Mouse (Mus musculus): ENCODE measurements at regions not wholly inside any gene's neighbourhood (a gene's known extent, or its start where the extent isn't known, plus 50 kb on each side); places are given as distances from the start of the nearest gene placed in this dataset.

DNA sequence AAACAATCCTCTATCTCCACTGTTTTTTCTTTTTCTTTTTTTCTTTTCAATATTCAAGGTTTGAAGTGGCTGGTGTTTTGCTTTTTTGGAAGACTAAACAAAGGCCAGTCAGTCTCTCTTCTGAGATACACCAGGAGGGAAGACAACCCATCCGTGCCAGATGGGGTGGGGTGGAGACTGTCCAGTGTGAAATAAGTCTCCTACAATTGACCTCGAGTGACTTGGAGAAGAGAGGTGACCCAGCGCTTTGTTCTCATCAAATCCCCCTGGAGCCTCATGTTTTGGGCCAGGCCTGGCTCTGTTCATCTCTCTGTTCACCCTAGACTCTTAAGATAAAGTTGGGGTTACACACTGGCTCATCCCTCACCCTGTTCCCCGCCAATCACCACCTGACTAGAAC, 169.2 kb upstream of the Tbca start:
- DNase-seq (ENCODE audit: low spot score in 2 of 2), result no peak

GRCm38 (mm10) chr13:94630055-94630454, 158.7 kb upstream of the Tbca start:
- DNase-seq (ENCODE audit: low spot score in 2 of 2), result no peak

DNA sequence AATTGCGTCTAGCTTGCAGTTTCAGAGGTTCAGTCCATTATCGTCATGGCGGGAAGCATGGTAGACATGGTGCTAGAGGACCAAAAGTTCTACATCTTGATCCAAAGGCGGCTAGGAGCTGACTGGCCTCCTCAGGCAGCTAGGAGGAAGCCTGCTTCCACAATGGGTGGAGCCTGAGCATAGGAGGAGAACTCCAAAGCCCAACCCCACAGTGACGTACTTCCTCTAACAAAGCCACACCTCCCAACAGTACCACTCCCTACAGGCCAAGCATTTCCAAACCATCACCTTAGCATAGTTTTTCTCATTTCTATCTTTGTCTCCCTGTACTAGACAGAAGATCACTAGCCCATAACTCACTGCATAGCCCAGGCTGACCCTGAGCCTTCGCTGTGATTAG, 158.0 kb upstream of the Tbca start:
- DNase-seq (ENCODE audit: low spot score in 2 of 2), result no peak

DNA sequence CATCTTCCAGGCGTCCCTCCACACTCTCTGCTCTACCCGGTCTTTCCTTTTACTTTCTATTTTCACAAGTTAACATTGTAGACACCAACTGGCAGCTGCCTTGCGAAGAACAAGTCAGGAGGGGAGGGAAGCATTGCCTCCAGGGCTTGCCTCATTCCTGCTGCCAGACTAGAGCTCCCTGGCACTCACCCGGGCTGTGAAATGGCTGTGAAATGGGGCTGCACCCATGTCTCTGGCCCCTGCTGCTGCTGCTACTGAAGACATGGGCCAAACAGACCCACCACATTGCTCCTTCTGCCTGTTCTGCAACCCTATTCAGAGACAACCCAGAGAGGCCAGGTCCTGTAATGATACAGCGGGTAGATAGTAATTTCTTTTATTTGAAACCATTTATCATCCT, 156.0 kb upstream of the Tbca start:
- no peak for DNase-seq (ENCODE audit: low spot score in 2 of 2)

DNA sequence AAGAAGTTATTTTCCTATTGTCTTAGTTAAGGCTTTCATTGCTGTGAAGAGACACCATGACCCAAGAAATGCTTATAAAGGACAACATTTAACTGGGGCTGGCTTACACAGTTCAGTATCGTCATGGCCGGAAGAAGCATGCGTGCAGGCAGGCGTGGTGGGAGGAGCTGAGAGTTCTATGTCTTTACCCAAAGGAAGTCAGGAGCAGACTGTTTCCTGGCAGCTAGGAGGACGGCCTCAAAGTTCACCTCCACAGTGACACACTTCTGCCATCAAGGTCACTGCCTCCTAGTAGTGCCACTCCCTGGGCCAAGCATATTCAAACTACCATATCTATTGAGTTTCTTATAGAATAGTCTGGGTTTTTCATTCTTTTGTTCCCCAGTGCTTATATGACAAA, 148.4 kb upstream of the Tbca start:
- DNase-seq (ENCODE audit: low spot score in 2 of 2), result no peak

GRCm38 (mm10) chr13:94645241-94646206, 143.2 kb upstream of the Tbca start:
- DNase-seq (ENCODE audit: low spot score in 2 of 2), result peak in 1 of 2 experiments; percentile 20

- no peak for DNase-seq (ENCODE audit: low spot score in 2 of 2)
Measured at GRCm38 (mm10) chr13:94646326-94646725, 142.4 kb upstream of the Tbca start.

DNA sequence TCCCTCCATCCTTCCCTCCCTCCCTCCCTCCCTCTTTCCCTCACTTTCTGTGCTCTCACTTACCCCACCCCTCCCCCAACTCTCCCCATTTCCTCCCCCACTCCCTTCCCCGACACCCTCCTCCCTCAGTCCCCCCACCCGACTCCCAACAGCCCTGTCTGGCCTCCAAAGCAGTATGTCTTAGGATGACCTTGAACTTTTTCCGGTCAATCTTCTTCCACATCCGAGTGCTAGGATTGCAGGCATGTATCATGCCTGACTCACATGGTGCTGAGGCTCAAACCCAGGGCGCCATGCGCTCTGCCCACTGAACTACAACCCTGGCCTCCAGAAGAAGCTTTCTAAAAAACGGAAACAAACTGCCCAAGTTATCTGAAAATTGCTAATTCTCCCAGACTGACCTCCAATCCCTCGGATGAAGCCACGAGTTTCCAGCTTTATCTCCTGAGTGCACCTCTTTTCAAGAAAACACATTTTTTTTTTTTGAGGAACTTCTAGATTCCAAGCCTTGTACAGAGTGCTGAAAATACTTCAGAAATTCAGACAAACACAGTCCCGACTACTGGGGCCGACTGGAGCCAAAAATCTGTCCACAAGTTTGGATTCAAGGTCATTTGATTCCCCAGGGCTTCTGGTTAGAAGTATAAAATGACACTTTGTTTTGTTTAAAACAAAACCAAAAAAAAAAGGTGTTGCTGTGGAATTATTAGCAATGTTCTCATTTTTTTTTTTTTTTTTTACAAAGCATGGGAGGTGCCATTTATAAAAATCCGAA, 141.7 kb upstream of the Tbca start:
- no peak for DNase-seq (ENCODE audit: low spot score in 2 of 2)

- DNase-seq (ENCODE audit: low spot score in 2 of 2), result no peak
Measured at GRCm38 (mm10) chr13:94647566-94647965, 141.1 kb upstream of the Tbca start.

GRCm38 (mm10) chr13:94650951-94651350, 137.8 kb upstream of the Tbca start:
- DNase-seq (ENCODE audit: low spot score in 2 of 2), result no peak

DNA sequence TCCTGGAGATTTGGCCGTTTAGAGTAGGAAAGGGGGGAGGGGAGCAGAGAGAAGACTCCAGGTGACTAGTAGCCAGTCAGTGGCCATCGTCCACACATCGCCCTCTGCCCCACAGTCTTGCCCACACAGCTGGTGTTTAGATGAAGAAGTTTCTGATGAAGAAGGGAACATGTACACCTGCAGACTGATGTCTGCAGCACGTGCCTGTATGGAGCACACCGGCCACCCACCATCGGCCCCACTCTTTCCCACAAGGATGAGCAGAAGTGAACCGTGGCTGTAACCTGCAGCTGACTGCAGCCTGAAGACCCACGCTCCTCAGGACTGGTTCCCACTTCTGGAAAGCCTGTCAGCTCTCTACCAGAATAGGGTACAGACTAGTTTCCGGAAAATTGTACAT, 121.1 kb upstream of the Tbca start:
- no peak for DNase-seq (ENCODE audit: low spot score in 2 of 2)

DNA sequence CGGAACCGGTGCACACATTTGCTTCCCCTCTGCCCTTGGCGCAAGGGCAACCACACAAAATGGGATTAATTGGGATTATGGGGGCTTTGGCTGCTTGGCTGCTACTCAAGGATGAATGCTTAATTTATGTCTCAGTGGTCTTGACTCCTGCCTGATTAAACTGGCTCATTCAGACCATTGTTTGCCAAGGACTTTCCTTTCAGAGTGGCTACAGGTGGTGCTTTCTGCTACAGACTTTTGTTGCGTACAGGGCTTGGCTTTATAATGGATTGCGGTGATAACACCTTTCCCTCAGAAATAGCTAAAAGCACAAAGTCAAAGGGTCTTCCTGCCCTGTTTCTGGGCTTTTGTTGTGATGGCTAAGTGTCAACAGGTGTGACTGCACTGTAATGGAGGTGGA, 120.4 kb upstream of the Tbca start:
- DNase-seq (ENCODE audit: low spot score in 2 of 2), result no peak

GRCm38 (mm10) chr13:94669106-94669683, 119.5 kb upstream of the Tbca start:
- no peak for DNase-seq (ENCODE audit: low spot score in 2 of 2)

- DNase-seq (ENCODE audit: low spot score in 2 of 2), result no peak
Measured at GRCm38 (mm10) chr13:94670266-94670665, 118.4 kb upstream of the Tbca start.

DNA sequence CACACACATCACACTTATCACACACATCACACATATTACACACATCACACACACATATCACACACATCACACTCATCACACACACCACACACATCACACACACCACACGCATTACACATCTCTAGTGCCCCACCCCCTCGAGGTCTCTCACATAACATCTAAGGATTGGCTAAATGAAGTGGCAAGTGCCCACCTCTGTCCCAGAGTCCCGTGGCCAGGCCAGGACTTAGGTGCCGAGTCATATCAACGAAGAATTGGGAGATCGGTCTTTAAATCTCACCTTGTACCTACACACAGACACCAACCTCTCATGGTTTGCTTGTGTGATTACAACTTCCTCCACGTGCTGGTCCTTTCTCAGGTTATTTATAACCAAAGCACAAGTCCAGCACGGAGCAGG, 117.7 kb upstream of the Tbca start:
- DNase-seq (ENCODE audit: low spot score in 2 of 2), result no peak

DNA sequence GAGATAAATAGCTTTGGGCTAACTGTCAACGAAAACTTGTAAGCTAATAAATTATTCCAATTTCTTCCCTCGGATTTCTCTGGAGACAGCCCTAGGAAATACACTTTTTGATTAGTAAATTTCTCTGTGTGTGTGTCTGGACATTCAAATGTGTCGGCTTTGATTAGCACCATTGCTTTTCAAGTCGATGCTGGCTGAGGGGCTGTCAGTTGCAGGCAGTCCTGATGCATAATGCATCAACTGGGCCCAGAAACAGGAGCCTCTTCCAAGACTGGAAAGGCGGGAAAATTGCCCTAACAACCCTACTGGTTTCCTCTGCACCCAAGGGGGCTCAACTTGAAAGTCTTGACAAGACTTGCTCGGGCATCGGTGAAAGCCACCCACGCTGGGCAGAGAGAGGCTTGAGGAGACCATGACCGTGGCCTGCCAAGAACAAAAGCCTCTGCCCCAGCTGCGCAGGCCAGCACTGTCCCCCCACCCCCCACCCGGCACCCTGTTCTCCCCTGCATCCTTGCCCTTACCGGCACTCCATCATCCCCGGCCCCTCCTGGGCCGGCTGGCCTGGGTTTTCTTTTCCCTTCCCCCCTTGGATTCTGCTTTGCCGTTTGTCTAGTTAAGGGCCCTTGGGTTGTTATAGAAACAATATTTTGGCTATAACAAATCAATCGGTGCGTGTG, 108.1 kb upstream of the Tbca start:
- no peak for DNase-seq (ENCODE audit: low spot score in 2 of 2)

- DNase-seq (ENCODE audit: low spot score in 2 of 2), result no peak
Measured at GRCm38 (mm10) chr13:94681606-94682005, 107.1 kb upstream of the Tbca start.

DNA sequence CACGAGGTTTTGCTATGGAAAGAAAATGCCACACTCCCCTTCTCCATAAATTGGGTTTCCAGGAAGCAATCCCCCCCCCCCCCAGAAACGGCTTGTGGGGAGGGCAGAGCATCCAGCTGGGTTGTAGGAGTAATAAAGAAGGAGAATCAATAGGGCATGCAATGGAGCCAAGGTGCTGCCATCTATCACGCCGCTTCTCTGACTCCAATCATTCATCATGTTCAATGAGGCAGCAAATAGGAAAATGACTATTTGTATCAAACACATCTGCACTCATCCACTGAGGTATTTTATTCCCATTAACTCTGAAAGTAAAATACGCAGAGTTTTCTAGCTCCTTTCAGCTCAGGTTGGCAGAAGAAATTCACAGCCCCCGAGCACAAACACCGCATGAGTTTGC, 103.5 kb upstream of the Tbca start:
- no peak for DNase-seq (ENCODE audit: low spot score in 2 of 2)

GRCm38 (mm10) chr13:94687295-94687694, 101.4 kb upstream of the Tbca start:
- DNase-seq (ENCODE audit: low spot score in 2 of 2), result no peak

GRCm38 (mm10) chr13:94706641-94707053, 82.1 kb upstream of the Tbca start:
- DNase-seq (ENCODE audit: low spot score in 2 of 2), result no peak
